Mouse (Mus musculus) yolk sac, embryonic 10.5 days (tissue): ENCODE data around the gene Dock6.

Experiments used
- DNase-seq: peaks from one replicate; pipeline ENCODE4 v3.0.0-alpha.2; 2017; ENCODE audit warnings: low spot score

The Dock6 gene

GRCm38 (mm10) chr9:21846755-21847341 is 5.6 kb downstream of the Dock6 start:
- DNase-seq: peak; percentile 60

- DNase-seq: peak; percentile 58
Measured at GRCm38 (mm10) chr9:21845381-21846080, 6.9 kb downstream of the Dock6 start.

- no peak for DNase-seq
Measured at GRCm38 (mm10) chr9:21843086-21843485, 9.3 kb downstream of the Dock6 start.

GRCm38 (mm10) chr9:21842391-21842790 is 10.0 kb downstream of the Dock6 start:
- DNase-seq: no peak

- no peak for DNase-seq
Measured at GRCm38 (mm10) chr9:21841340-21841739, 11.1 kb downstream of the Dock6 start.

GRCm38 (mm10) chr9:21840115-21840787 is 12.2 kb downstream of the Dock6 start:
- no peak for DNase-seq

- no peak for DNase-seq
Measured at GRCm38 (mm10) chr9:21837690-21838089, 14.7 kb downstream of the Dock6 start.

- peak; percentile 91 for DNase-seq
Measured at GRCm38 (mm10) chr9:21835258-21835912, 17.1 kb downstream of the Dock6 start, which contains the start of gene Angptl8. Angptl8 (plus strand) TSS chr9:21835510.

GRCm38 (mm10) chr9:21831558-21832240 is 20.7 kb downstream of the Dock6 start:
- no peak for DNase-seq

- no peak for DNase-seq
Measured at GRCm38 (mm10) chr9:21830936-21831335, 21.5 kb downstream of the Dock6 start.

GRCm38 (mm10) chr9:21830461-21830850 is 22.0 kb downstream of the Dock6 start:
- DNase-seq: no peak

- no peak for DNase-seq
Measured at GRCm38 (mm10) chr9:21829834-21830460, 22.5 kb downstream of the Dock6 start.

GRCm38 (mm10) chr9:21824366-21824765 is 28.1 kb downstream of the Dock6 start:
- DNase-seq: no peak

GRCm38 (mm10) chr9:21823957-21824356 is 28.5 kb downstream of the Dock6 start:
- DNase-seq: no peak

GRCm38 (mm10) chr9:21822686-21823085 is 29.7 kb downstream of the Dock6 start:
- DNase-seq: no peak

- no peak for DNase-seq
Measured at GRCm38 (mm10) chr9:21820183-21820582, 32.3 kb downstream of the Dock6 start.

GRCm38 (mm10) chr9:21819181-21819729 is 33.2 kb downstream of the Dock6 start:
- no peak for DNase-seq

GRCm38 (mm10) chr9:21818561-21818960 is 33.9 kb downstream of the Dock6 start:
- no peak for DNase-seq

- no peak for DNase-seq
Measured at GRCm38 (mm10) chr9:21818125-21818524, 34.3 kb downstream of the Dock6 start.

GRCm38 (mm10) chr9:21816716-21817305 is 35.6 kb downstream of the Dock6 start:
- peak; percentile 60 for DNase-seq

GRCm38 (mm10) chr9:21811170-21811569 is 41.3 kb downstream of the Dock6 start:
- DNase-seq: no peak
